Mouse (Mus musculus): Measurements from ENCODE around the gene 5430419D17Rik.

Gene 5430419D17Rik

GRCm38 (mm10) chr7:131174121-131174520 lies at the start of gene 5430419D17Rik:
Gene 5430419D17Rik (plus strand): TSS chr7:131174402.
- in situ Hi-C loops (cut with MboI; ENCODE audit: low pct_unique_long_range_greater_than_20kb in 1 of 2, low sequenced_read_pairs in 2 of 2, unreplicated experiment in 1 of 2), result no loop called here

- in situ Hi-C loops (cut with MboI; ENCODE audit: low pct_unique_long_range_greater_than_20kb in 1 of 2, low sequenced_read_pairs in 2 of 2, unreplicated experiment in 1 of 2), result no loop called here
These were observed 44.2 kb upstream of the 5430419D17Rik start for GRCm38 (mm10) chr7:131130021-131130420.

- in situ Hi-C loops (cut with MboI; ENCODE audit: low pct_unique_long_range_greater_than_20kb in 1 of 2, low sequenced_read_pairs in 2 of 2, unreplicated experiment in 1 of 2), result no loop called here
These were observed 41.0 kb upstream of the 5430419D17Rik start for GRCm38 (mm10) chr7:131133181-131133580.

DNA sequence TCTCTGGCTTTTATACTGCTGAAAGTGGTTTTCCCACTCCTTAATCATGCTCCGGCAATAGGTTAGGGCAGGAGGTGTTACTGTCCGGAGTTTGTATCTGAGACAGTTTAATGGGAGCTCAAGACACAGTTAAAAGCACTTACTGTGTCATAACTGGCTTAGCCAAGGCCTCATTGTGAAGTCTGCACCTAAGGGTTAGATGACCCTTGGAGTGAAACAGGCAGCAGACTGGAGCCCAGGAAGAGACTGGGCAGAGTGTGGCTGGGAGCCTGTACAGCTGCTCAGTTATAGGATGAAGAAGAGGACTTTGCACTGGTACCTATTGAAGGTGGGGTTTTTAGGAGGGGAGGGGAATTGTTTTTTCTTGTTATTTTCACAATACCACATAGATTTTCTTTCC lies 28.0 kb upstream of the 5430419D17Rik start, which contains the start of gene 4933402N03Rik:
Gene 4933402N03Rik (minus strand): TSS at position 101 of the 400 bp plus-strand sequence.
- in situ Hi-C loops (cut with MboI; ENCODE audit: low pct_unique_long_range_greater_than_20kb in 1 of 2, low sequenced_read_pairs in 2 of 2, unreplicated experiment in 1 of 2), result no loop called here

- in situ Hi-C loops (cut with MboI; ENCODE audit: low pct_unique_long_range_greater_than_20kb in 1 of 2, low sequenced_read_pairs in 2 of 2, unreplicated experiment in 1 of 2), result no loop called here
These were observed 24.0 kb upstream of the 5430419D17Rik start for GRCm38 (mm10) chr7:131150179-131150578.

DNA sequence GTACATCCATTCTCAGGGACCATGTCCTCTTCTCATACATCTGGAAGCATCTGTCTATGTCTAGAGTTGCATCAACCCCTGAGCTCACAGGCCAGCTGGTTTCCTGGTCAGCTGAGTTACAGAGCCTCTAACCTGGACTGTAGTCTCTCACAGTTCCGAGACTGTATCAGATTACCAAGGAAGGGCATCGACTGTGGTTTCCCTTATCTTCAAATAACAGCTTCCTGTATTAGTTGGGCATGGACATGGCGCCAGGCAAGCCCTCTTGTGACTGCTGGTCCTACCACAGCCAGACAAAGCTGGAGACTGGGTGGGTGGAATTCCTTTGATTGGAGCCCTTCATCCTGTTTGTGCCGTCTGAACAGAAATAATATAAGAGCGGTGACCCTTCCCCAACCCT lies 21.2 kb upstream of the 5430419D17Rik start:
- in situ Hi-C loops (cut with MboI; ENCODE audit: low pct_unique_long_range_greater_than_20kb in 1 of 2, low sequenced_read_pairs in 2 of 2, unreplicated experiment in 1 of 2), result no loop called here

GRCm38 (mm10) chr7:131162251-131162650 lies 12.0 kb upstream of the 5430419D17Rik start:
- in situ Hi-C loops (cut with MboI; ENCODE audit: low pct_unique_long_range_greater_than_20kb in 1 of 2, low sequenced_read_pairs in 2 of 2, unreplicated experiment in 1 of 2), result no loop called here

DNA sequence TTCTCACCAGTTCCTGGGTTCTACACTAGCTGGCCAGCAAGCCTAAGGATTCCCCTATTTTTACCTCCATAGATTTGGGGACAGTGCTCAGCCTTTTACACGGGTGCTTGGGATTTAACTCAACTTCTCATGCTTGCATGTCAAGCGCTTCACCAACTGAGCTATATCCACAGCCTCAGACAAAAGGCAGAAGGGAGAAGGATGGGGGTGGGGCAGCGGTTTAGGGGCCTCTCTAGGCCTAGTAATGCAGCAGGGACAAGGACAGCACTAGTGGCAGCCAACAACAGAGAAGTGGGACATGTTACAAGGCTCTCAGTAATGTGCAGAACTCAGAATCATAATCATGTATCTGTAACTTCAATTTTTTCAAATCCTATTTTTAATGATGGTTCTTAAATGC lies 6.4 kb upstream of the 5430419D17Rik start:
- in situ Hi-C loops (cut with MboI; ENCODE audit: low pct_unique_long_range_greater_than_20kb in 1 of 2, low sequenced_read_pairs in 2 of 2, unreplicated experiment in 1 of 2), result no loop called here

- in situ Hi-C loops (cut with MboI; ENCODE audit: low pct_unique_long_range_greater_than_20kb in 1 of 2, low sequenced_read_pairs in 2 of 2, unreplicated experiment in 1 of 2), result no loop called here
These were observed 5.1 kb upstream of the 5430419D17Rik start for GRCm38 (mm10) chr7:131169099-131169498.

GRCm38 (mm10) chr7:131182685-131183084 lies 8.5 kb downstream of the 5430419D17Rik start:
- in situ Hi-C loops (cut with MboI; ENCODE audit: low pct_unique_long_range_greater_than_20kb in 1 of 2, low sequenced_read_pairs in 2 of 2, unreplicated experiment in 1 of 2), result no loop called here

DNA sequence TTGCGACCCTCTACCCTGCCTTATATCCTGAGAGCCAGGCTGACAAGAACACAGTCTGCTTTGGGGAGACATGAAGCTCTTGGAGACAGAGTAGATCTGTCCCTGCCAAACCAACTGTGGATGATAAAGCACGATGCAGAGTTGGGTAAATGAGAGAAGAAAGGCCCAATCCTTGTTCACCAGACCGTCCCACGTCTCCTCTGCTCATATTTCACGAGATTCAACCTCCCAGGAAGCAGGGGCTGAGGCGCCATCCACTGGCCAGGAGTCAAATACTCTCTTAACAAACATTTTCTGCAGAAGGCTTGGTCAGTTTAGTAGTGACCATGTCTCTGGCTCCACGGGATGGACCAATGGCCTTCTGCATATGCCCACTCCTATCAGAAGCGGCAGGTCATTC lies 10.1 kb downstream of the 5430419D17Rik start:
- in situ Hi-C loops (cut with MboI; ENCODE audit: low pct_unique_long_range_greater_than_20kb in 1 of 2, low sequenced_read_pairs in 2 of 2, unreplicated experiment in 1 of 2), result no loop called here

- in situ Hi-C loops (cut with MboI; ENCODE audit: low pct_unique_long_range_greater_than_20kb in 1 of 2, low sequenced_read_pairs in 2 of 2, unreplicated experiment in 1 of 2), result no loop called here
These were observed 12.8 kb downstream of the 5430419D17Rik start for GRCm38 (mm10) chr7:131187047-131187446.

DNA sequence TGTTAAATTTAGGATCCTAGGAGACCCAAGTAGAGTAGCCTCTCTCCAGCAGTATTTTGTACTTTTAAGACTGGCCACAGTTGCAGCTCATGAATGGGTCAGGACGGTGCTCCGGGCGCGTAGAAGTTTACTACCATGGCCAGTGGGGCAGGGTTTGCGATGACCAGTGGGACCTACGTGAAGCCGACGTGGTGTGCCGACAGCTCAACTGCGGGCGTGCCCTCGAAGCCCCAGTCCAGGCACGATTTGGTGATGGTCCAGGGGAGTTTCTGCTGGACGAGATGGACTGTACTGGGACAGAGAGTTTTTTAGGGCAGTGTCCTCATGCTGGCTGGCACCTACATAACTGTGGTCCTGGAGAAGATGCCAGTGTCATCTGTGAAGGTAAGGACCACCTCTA lies 13.8 kb downstream of the 5430419D17Rik start:
- in situ Hi-C loops (cut with MboI; ENCODE audit: low pct_unique_long_range_greater_than_20kb in 1 of 2, low sequenced_read_pairs in 2 of 2, unreplicated experiment in 1 of 2), result no loop called here

GRCm38 (mm10) chr7:131223086-131223485 lies 48.9 kb downstream of the 5430419D17Rik start:
- in situ Hi-C loops (cut with MboI; ENCODE audit: low pct_unique_long_range_greater_than_20kb in 1 of 2, low sequenced_read_pairs in 2 of 2, unreplicated experiment in 1 of 2), result no loop called here

DNA sequence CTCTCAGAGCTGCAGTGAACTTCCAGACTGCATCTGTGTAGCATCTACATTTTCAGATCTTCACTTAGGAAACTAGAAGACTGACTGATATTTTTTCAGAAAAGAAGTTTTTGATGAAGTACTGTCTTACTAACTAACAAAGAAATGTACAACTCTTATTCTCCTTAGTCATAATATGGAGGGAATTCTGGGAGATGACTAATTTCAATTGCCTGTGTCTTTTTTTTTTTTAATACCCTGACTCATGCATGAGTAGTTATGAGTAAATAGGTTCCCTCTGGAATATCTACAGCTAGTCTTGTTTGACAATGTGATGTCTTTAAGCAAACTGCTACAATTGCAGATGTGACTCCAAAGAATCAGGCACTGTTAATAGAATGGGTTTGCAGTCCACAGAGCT lies 61.9 kb downstream of the 5430419D17Rik start:
- in situ Hi-C loops (cut with MboI; ENCODE audit: low pct_unique_long_range_greater_than_20kb in 1 of 2, low sequenced_read_pairs in 2 of 2, unreplicated experiment in 1 of 2), result no loop called here

DNA sequence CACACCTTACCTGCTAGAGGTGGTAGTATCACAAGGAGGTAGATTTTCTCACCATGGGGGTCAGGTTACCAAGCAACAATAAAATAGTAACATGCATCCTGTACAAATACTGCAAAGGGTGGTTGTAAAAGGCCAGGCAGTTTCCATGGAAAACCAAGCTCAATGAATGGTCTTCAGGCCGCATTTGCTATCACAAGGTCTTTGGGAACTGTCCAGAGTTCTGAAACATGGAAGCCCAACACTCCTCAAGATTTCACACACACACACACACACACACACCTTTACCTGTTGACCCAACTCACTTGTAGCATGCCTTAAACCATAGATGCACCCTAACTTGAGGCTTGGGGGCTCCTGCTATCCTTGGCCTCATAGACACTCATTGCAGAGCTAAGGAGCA lies 70.8 kb downstream of the 5430419D17Rik start:
- in situ Hi-C loops (cut with MboI; ENCODE audit: low pct_unique_long_range_greater_than_20kb in 1 of 2, low sequenced_read_pairs in 2 of 2, unreplicated experiment in 1 of 2), result no loop called here

GRCm38 (mm10) chr7:131256841-131257240 lies 82.6 kb downstream of the 5430419D17Rik start:
- in situ Hi-C loops (cut with MboI; ENCODE audit: low pct_unique_long_range_greater_than_20kb in 1 of 2, low sequenced_read_pairs in 2 of 2, unreplicated experiment in 1 of 2), result no loop called here

- in situ Hi-C loops (cut with MboI; ENCODE audit: low pct_unique_long_range_greater_than_20kb in 1 of 2, low sequenced_read_pairs in 2 of 2, unreplicated experiment in 1 of 2), result no loop called here
These were observed 83.1 kb downstream of the 5430419D17Rik start for GRCm38 (mm10) chr7:131257309-131257708.

- in situ Hi-C loops (cut with MboI; ENCODE audit: low pct_unique_long_range_greater_than_20kb in 1 of 2, low sequenced_read_pairs in 2 of 2, unreplicated experiment in 1 of 2), result no loop called here
These were observed 86.7 kb downstream of the 5430419D17Rik start for GRCm38 (mm10) chr7:131260946-131261345.

- in situ Hi-C loops (cut with MboI; ENCODE audit: low pct_unique_long_range_greater_than_20kb in 1 of 2, low sequenced_read_pairs in 2 of 2, unreplicated experiment in 1 of 2), result no loop called here
These were observed 90.0 kb downstream of the 5430419D17Rik start for GRCm38 (mm10) chr7:131264251-131264650.

GRCm38 (mm10) chr7:131265851-131266250 lies 91.6 kb downstream of the 5430419D17Rik start:
- in situ Hi-C loops (cut with MboI; ENCODE audit: low pct_unique_long_range_greater_than_20kb in 1 of 2, low sequenced_read_pairs in 2 of 2, unreplicated experiment in 1 of 2), result no loop called here

Data from mouse embryonic stem cell (cell line).